Mouse (Mus musculus): ENCODE data around the gene Nsun6.

Gene Nsun6

DNA sequence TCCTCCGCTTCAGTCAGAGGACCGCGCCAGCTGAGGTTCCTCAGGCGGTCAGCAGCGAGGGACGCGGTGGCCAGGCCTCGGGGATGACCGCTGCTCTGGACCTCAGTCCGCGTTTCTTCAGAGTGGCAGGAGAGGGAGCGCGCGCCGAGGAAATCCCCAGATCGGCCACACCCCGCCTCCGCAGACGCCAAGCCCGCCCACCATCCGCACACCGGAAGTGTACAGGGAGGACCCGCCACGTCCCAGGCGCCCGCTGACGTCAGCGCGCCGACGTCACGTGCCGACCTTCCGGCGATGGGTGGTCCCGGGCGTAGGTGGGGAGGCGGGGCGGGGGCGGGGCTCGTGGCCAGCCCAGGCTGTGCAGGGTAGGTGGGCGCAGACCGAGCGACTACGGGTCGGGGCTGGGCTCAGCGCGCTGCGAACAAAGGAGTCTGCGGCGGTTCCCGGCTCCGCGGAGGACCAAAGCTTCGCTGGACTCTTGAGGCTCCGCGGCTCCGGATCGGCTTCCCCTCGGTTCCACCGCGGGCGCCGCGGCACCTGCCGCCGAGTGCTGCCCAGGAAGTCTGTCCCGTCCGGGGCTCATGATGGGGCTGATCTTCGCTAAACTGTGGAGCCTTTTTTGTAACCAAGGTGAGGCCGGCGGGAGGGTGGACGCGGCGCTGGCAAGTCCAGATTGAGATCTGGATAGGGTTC is at the start of gene Nsun6:
TSS of gene Nsun6 (minus strand) at position 125 of the 693 bp plus-strand sequence.
- peak; percentile 75 to 93 for DNase-seq (ENCODE audit: low spot score in 2 of 2)

DNA sequence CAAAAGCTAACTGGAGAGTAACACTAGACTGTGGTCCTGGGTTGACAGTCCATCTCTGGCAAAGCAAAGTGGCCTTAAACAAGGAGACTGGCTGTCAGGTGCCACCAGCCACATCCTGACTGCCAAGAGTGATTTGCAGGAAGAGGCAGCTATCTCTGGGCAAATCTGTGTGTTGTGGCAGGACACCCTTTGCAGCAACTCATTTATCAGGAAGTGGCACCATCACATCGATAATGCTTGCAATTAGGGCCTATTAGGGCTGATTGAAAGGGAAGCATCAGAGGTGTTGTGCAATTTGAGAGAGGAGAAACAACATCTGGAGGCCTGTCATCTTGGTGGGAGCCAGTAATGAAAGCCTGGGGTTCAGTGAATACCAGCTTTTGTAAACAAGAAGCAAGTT is 49.5 kb upstream of the Nsun6 start:
- DNase-seq (ENCODE audit: low spot score in 2 of 2), result no peak

GRCm38 (mm10) chr2:15096514-15097090 is 41.7 kb upstream of the Nsun6 start:
- DNase-seq (ENCODE audit: low spot score in 2 of 2), result no peak

DNA sequence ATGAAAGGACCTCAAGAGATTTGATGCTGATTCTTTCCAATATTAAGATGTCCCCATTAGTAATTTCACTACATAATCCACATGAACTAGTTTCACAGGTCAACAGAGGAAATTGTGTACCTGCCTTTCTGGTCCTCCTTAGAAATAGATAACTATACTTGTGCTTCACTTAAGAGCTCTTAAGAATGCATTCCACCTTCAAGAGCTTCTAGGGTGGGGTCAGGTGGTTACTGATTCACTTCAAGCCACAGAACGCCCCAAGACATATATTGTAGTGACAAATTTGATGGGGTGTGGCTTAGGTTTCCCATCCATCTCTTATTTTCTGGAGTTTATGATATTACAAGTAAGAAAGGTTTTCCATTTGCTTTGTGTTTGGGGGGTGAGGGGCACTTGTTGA is 32.4 kb upstream of the Nsun6 start:
- DNase-seq (ENCODE audit: low spot score in 2 of 2), result no peak

DNA sequence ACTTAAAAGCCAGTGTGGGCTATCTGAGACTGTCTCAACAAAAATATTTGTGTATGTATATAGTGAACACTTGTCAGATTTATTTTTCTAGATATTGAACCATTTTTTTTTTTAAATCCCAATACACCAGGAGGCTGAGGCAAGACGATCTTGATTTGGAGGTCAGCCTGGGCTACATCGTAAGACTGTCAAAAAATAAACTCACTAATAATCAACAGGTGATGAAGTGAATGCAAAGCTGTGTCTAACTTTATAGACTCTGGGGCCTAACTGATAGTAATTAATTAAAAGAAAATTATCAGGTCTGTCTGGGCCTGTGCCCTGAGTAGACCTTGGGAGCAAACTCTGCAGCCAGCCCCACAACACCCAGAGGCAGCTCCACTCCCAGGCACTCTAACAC is 28.8 kb upstream of the Nsun6 start:
- DNase-seq (ENCODE audit: low spot score in 2 of 2), result no peak

- DNase-seq (ENCODE audit: low spot score in 2 of 2), result no peak
These were observed 12.2 kb upstream of the Nsun6 start for GRCm38 (mm10) chr2:15067091-15067490.

- no peak for DNase-seq (ENCODE audit: low spot score in 2 of 2)
These were observed 10.6 kb upstream of the Nsun6 start for GRCm38 (mm10) chr2:15065447-15065846.

DNA sequence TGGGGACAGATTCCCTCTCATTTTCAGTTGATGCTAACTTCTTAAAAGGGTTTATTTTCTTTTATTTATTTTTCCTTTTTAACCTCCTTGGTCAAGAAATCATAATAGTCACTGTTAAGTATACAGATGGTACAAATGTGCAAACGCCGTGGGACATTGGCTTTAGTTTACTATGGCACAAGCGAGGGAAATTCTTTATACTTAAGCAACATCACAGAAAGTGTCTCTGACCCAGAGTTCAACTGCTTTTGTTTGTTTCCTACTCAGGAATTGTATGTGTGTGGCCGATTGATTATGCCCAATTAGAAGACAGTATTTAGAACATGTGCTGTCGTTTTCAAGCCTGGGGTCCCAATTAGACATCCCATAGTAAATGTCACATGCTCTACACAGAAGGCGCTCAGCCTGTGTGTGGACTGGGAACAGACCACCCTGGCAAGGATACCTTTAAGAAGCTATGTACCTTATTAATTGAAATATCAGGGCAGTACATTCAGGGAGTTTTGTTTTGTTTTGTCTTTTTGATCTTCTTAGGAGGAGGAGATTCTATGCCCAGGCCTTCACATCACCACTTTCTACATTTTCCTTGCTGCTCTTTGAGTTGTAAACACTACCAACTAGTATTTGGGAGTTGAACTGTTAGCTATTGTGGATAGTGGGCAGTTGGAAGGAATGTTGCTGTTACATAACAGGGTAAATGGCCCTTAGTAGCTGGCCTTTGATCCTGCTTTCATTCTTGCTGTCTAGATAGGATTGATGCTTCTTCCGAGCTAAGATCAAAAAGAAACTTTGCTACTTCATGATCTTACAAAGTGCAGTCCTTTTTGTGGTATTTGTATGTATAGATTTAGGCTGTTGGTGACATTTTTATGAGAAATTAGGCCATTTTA is 9.8 kb upstream of the Nsun6 start:
- no peak for DNase-seq (ENCODE audit: low spot score in 2 of 2)

DNA sequence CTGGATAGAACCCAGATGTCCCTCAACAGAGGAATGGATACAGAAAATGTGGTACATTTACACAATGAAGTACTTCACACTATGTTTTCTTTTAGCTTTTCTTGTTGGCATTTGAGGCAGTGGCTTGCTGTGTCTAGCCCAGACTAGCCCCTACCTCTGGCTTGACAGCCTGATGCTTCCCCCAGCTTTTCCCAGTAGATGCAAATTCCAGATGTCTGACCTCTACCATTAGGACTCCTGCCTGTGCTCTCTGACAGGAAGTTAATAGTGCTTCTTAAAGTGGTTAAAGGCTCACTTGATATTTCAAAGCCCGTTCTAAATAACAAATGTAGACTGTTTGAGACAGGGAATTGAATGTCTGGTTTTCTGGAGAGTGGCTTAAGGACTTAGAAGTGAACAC is 8.9 kb upstream of the Nsun6 start:
- DNase-seq (ENCODE audit: low spot score in 2 of 2), result no peak

DNA sequence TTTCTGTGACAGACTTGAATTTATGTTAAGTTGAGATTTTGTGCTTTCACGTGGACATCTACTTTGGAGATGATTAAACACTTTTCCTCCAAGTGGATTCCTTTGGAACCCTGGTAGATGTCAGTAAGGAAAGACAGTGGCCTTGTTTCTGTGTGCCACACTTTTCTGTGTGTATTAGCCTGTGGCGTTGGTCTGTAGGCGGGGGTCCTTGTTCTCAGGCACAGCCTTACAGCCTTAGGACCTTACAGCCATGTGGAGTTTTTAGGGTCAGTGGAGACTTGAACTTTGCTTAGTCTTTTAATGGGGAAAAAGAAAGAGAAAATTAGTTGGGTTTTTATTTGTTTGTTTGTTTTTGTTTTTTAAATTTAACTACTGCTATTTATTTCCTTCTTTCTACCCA is 6.0 kb upstream of the Nsun6 start:
- no peak for DNase-seq (ENCODE audit: low spot score in 2 of 2)

- DNase-seq (ENCODE audit: low spot score in 2 of 2), result no peak
These were observed 3.4 kb upstream of the Nsun6 start for GRCm38 (mm10) chr2:15058227-15058626.

GRCm38 (mm10) chr2:15055741-15056151 is 877 bp upstream of the Nsun6 start:
- no peak for DNase-seq (ENCODE audit: low spot score in 2 of 2)

- no peak for DNase-seq (ENCODE audit: low spot score in 2 of 2)
These were observed 373 bp downstream of the Nsun6 start for GRCm38 (mm10) chr2:15054496-15054895.

- DNase-seq (ENCODE audit: low spot score in 2 of 2), result peak; percentile 80 to 96
These were observed 5.6 kb downstream of the Nsun6 start, which contains the start of gene Arl5b for GRCm38 (mm10) chr2:15049117-15049873. Gene Arl5b (plus strand): TSS chr2:15049395.

GRCm38 (mm10) chr2:15040326-15040725 is 14.5 kb downstream of the Nsun6 start:
- peak in 1 of 2 experiments; percentile 22 for DNase-seq (ENCODE audit: low spot score in 2 of 2)

GRCm38 (mm10) chr2:15038705-15039104 is 16.2 kb downstream of the Nsun6 start:
- DNase-seq (ENCODE audit: low spot score in 2 of 2), result no peak

- no peak for DNase-seq (ENCODE audit: low spot score in 2 of 2)
These were observed 27.1 kb downstream of the Nsun6 start for GRCm38 (mm10) chr2:15027816-15028215.

DNA sequence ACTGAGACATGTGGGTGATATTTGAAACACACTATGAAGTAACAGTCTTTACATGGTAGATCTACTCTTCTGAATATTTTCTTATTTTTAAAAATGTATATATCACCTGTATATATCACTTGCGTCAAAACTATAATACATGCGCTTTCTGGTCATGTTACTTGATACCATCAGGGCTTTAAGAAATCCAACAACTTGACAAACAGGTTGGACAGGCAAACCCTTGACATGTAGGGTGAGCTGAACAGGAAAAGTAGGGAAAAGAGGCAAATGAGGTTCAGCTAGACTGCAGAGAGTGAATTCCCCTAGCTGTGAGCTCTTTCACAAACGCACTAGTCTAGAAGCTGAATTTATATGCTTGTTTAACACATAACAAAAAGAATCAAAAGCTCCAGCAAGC is 28.1 kb downstream of the Nsun6 start:
- no peak for DNase-seq (ENCODE audit: low spot score in 2 of 2)

- DNase-seq (ENCODE audit: low spot score in 2 of 2), result no peak
These were observed 46.8 kb downstream of the Nsun6 start for GRCm38 (mm10) chr2:15008072-15008471.

- DNase-seq (ENCODE audit: low spot score in 2 of 2), result no peak
These were observed 47.3 kb downstream of the Nsun6 start for GRCm38 (mm10) chr2:15007531-15007930.

- DNase-seq (ENCODE audit: low spot score in 2 of 2), result no peak
These were observed 57.0 kb downstream of the Nsun6 start for GRCm38 (mm10) chr2:14997836-14998235.

DNA sequence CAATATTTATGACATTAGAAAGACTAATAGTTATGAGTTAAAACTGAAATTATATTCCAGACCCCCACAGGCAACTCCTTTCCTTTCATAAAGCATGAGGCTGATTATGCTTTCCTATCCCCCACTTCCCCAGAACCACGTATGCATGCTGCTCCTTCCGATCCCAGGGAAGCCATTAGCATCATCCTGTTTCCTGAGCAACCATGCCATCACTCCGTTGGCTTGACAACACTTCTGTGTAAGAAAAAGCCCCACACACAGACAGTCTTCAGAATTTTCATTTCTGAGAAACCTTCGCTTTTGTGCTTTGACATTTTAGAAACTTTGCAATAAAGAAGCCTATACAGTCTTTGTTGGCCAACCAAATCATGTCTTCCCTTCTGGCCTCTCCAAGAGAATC is 58.8 kb downstream of the Nsun6 start:
- no peak for DNase-seq (ENCODE audit: low spot score in 2 of 2)

Data from left cerebral cortex, adult 9 months (tissue).